Mouse (Mus musculus) liver, embryonic 14.5 days (tissue): ENCODE measurements around the gene Casc3. TPM values are rescaled to one million over a fixed set of nuclear protein-coding genes. Genes with fewer than 3 reads are reported as not detected.
A peak's percentile ranks its signal among the peaks of the same experiment; 100 is the strongest.

Experiments
- ATAC-seq: fragments of 200-750 bp; cut with Nextera tagmentation; 2 replicates; pipeline ENCODE4 v1.8.0; 2017; ENCODE audit warnings: moderate number of reproducible peaks, mild to moderate bottlenecking, moderate library complexity; ENCODE audit not compliant: insufficient read depth
- DNase-seq, 3 experiments: peaks; one replicate each; pipeline ENCODE4 v3.0.0-alpha.2; 2012 to 2013; ENCODE audit warnings: low read depth in 3 of 3, low spot score in 3 of 3
- H3K27ac ChIP-seq: fragments of 300-500 bp; sonication (generic); 2 replicates; pipeline ENCODE4 v1.5.1; 2014; ENCODE audit warnings: moderate library complexity, mild to moderate bottlenecking, control low read depth, inconsistent platforms
- H3K27me3 ChIP-seq: fragments of 300-500 bp; sonication (generic); 2 replicates; pipeline ENCODE4 v1.6.1; 2014; ENCODE audit warnings: mild to moderate bottlenecking, low read length, moderate library complexity; ENCODE audit not compliant: control insufficient read depth, insufficient read depth
- H3K36me3 ChIP-seq: fragments of 300-500 bp; sonication (generic); replicated peaks from 2 replicates; pipeline ENCODE4 v1.6.1; 2014; ENCODE audit warnings: low read depth; ENCODE audit not compliant: control insufficient read depth, insufficient read depth
- H3K4me1 ChIP-seq, 2 experiments: fragments of 200-500 bp in 1 of 2; fragments of 300-500 bp in 1 of 2; sonication (generic) in 1 of 2; replicated peaks; 2 replicates each; pipeline ENCODE4 v1.6.1; 2012 to 2014; ENCODE audit warnings: antibody characterized with exemption in 1 of 2, inconsistent platforms in 1 of 2, low read length in 1 of 2; ENCODE audit not compliant: control insufficient read depth in 2 of 2, insufficient read depth in 2 of 2
- H3K4me2 ChIP-seq: fragments of 300-500 bp; sonication (generic); 2 replicates; pipeline ENCODE4 v1.6.1; 2014; ENCODE audit warnings: low read depth, mild to moderate bottlenecking, control low read depth, moderate library complexity
- H3K4me3 ChIP-seq, 2 experiments: fragments of 200-500 bp in 1 of 2; fragments of 300-500 bp in 1 of 2; sonication (generic) in 1 of 2; 2 replicates each; pipeline ENCODE4 v1.5.1; 2012 to 2014; ENCODE audit warnings: low read depth in 2 of 2, low read length in 2 of 2, mild to moderate bottlenecking in 2 of 2, control low read depth in 1 of 2, inconsistent platforms in 1 of 2, moderate library complexity in 1 of 2; ENCODE audit not compliant: insufficient read depth in 1 of 2
- H3K9ac ChIP-seq: fragments of 300-500 bp; sonication (generic); replicated peaks from 2 replicates; pipeline ENCODE4 v1.6.1; 2014; ENCODE audit warnings: mild to moderate bottlenecking, control low read depth, moderate library complexity
- H3K9me3 ChIP-seq: fragments of 300-500 bp; sonication (generic); 2 replicates; pipeline ENCODE4 v1.6.1; 2016; ENCODE audit warnings: low read length, mixed read lengths; ENCODE audit not compliant: control insufficient read depth
- CTCF ChIP-seq: IDR thresholded peaks from 2 replicates; pipeline ENCODE4 v1.5.1; 2016; ENCODE audit warnings: antibody characterized with exemption, low read depth, control low read depth
- EP300 ChIP-seq: IDR thresholded peaks from 2 replicates; pipeline ENCODE4 v1.6.1; 2016; ENCODE audit warnings: antibody characterized with exemption, low read depth
- WGBS: fragments of 180-500 bp; shearing (Covaris S2); extraction: QIAGEN DNeasy Blood & Tissue Kit; methylation state at CpG from one replicate; pipeline ENCODE4 v1.1.7; 2014; ENCODE audit not compliant: insufficient replicate concordance; 5-methylcytosine and 5-hydroxymethylcytosine counted together
- polyA plus RNA-seq, 2 experiments: library from polyadenylated mRNA; depleted of rRNA in 1 of 2; stranded (reverse) in 1 of 2; unstranded in 1 of 2; fragments of >200 nt; fragmentation: Nextera tagmentation in 1 of 2; extraction: Ambion mirVana in 1 of 2; gene quantifications; 2 replicates each; pipeline versions ENCODE4 v1.2.1 to v1.2.3; 2012 to 2014

Casc3 gene
- polyA plus RNA-seq, 2 experiments: 11.5 to 12.7 TPM

DNA sequence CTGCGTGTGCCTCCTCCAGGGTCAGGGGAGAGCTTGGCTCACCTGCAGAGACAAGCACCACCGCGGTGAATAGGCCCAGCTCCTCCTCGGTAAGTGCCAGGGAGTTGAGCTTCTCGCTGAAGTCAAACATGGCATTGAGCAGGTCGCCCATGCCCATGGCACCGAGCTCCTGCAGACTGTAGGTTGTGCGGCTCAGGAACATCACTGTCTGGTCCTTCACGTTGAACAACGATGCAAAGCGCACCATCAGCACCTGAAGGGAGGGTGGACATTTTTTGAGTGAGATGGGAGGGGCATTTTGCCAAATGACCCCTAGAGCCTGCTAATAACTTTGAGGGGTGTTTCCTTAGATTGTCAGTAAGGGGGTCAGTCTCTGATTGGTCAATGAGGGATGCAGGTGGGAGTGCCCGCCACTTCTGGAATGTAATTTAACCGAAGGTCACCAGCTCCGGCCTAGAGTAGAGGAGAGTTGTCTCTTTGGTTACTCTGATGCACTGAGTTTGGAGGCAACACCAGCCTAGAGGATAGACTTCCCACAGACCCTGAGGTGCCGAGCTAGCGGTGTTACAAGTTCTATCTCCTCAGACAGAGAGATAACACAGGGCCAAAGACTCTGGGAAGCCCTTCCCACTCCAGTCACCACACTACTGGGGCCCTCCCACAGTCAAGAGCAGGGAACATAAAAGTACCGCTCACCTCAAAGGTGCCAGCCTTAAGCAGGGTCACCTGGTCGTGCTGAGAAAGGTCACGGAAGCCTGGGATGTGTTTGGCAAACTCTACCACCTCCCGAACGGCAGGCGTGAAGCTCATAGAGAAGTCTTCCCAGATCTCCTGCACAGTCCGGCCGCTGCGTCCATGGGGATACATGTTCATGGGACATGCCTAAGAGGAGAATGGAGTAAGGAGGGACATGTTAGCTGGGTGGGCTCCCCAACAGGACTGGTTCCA is 35.4 kb upstream of the Casc3 start:
- TF ChIP-seq CTCF (no peak), EP300 (no peak)
- ATAC-seq (peak; percentile 2; the same call in 1 of the 2 replicates), DNase-seq (no peak)
- H3K36me3 ChIP-seq: peaks cover 3% of the 10 kb centered on the region; the same call in 1 of the 2 replicates
- 66% methylated on average over 25 of the region's 25 CpGs for WGBS
- H3K9ac ChIP-seq: peak overlapping the region; percentile 67
- peak overlapping the region; percentile 80 for H3K4me2 ChIP-seq
- peak overlapping the region; percentile 22 to 54; a peak in 3 of 4 replicates for H3K4me3 ChIP-seq
- H3K27me3 ChIP-seq: no peaks in the 10 kb centered on the region
- peak overlapping the region; percentile 81 for H3K27ac ChIP-seq
- no peaks in the 10 kb centered on the region for H3K9me3 ChIP-seq
- H3K4me1 ChIP-seq: peaks cover 54% of the 10 kb centered on the region in 2 experiments

GRCm38 (mm10) chr11:98770096-98770975 is 34.4 kb upstream of the Casc3 start:
- Histone ChIP-seq H3K9ac (no peak overlapping the region), H3K4me3 (no peak overlapping the region), H3K27me3 (no peaks in the 10 kb centered on the region), H3K27ac (no peak overlapping the region), H3K36me3 (no peaks in the 10 kb centered on the region), H3K4me2 (no peak overlapping the region), H3K4me1 (peaks cover 59 to 64% of the 10 kb centered on the region in 2 experiments), H3K9me3 (no peaks in the 10 kb centered on the region)
- DNase-seq (no peak), ATAC-seq (no peak)
- 81% methylated on average over 26 of the region's 26 CpGs for WGBS
- TF ChIP-seq CTCF (no peak), EP300 (no peak)

DNA sequence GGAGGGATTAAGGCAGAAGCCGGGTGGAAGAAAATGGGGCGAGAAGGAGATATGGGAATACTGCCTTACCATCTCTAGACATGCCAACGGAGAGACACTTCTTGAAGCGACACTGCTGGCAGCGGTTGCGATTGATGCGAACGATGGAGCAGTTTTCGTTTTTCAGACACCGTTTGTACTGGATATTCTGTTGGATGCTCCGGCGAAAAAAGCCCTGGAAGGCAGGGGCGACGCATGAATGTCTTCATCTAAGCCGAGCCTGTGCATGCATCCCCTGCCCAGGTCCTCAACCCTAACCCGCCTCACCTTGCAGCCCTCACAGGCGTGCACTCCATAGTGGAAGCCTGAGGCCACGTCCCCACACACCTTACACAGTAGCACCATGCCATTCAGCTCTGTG is 33.6 kb upstream of the Casc3 start:
- H3K9me3 ChIP-seq: no peaks in the 10 kb centered on the region
- no peak for ATAC-seq
- no peak overlapping the region for H3K4me2 ChIP-seq
- H3K9ac ChIP-seq: no peak overlapping the region
- 88% methylated on average over 18 of the region's 18 CpGs for WGBS
- no peaks in the 10 kb centered on the region for H3K27me3 ChIP-seq
- no peak overlapping the region for H3K27ac ChIP-seq
- H3K4me3 ChIP-seq: no peak overlapping the region
- no peaks in the 10 kb centered on the region for H3K36me3 ChIP-seq
- TF ChIP-seq EP300 (no peak), CTCF (no peak)
- DNase-seq: no peak
- peaks cover 62 to 71% of the 10 kb centered on the region in 2 experiments for H3K4me1 ChIP-seq

DNA sequence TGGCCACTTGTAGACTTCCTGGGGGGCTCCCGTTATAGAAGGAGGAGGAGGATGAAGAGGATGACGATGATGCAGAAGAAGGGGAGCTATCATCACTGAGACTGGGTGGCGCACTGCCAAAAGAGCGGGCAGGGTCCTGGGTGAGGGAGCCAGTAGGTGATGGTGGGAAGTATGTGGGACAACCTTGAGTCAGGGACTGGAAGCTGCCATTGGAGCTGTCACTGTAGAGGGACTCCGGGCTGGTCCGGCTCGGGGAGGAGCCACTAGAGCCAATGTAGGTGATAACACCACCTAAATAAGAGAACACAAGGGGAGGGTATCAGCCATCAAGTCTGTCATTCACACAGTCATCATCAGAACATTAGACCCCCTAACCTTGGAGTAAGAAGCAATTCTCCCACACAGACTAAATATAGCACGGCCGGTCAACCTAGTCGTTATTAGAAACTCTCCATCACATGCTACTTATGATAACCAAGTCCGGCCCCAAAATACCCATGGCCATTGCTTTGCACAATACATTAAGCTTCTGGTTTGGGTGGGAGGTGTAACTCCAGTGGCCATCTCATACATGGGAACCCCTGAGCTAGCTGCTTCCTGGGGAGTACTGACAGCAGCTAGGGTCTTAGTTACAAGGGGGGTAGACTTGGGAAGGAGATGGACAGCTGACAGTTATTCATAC is 32.7 kb upstream of the Casc3 start:
- 80% methylated on average over 11 of the region's 11 CpGs for WGBS
- DNase-seq: no peak
- Histone ChIP-seq H3K27me3 (no peaks in the 10 kb centered on the region), H3K4me1 (peaks cover 66 to 73% of the 10 kb centered on the region in 2 experiments), H3K4me3 (no peak overlapping the region), H3K36me3 (no peaks in the 10 kb centered on the region), H3K9me3 (no peaks in the 10 kb centered on the region), H3K9ac (no peak overlapping the region), H3K27ac (peak overlapping the region; percentile 32), H3K4me2 (peak overlapping the region; percentile 11; the same call in 1 of the 2 replicates)
- ATAC-seq: no peak
- TF ChIP-seq CTCF (no peak), EP300 (no peak)
